Mouse (Mus musculus) natural killer cell, adult 2 months (primary cell): ENCODE data around the gene Cbl.

Experiments used
- DNase-seq, 2 experiments: peaks; one replicate each; pipeline ENCODE4 v3.0.0; 2022; ENCODE audit warnings: low spot score in 2 of 2

The Cbl gene

GRCm38 (mm10) chr9:44182260-44182659 is 51.6 kb downstream of the Cbl start:
- DNase-seq: peak in 1 of 2 experiments; percentile 49

GRCm38 (mm10) chr9:44181537-44181936 is 52.3 kb downstream of the Cbl start:
- no peak for DNase-seq

- no peak for DNase-seq
Measured at GRCm38 (mm10) chr9:44178811-44179210, 55.0 kb downstream of the Cbl start.

- peak in 1 of 2 experiments; percentile 10 for DNase-seq
Measured at GRCm38 (mm10) chr9:44178389-44178788, 55.5 kb downstream of the Cbl start.

GRCm38 (mm10) chr9:44177405-44177804 is 56.4 kb downstream of the Cbl start:
- no peak for DNase-seq

GRCm38 (mm10) chr9:44175957-44176356 is 57.9 kb downstream of the Cbl start:
- no peak for DNase-seq

- DNase-seq: peak in 1 of 2 experiments; percentile 24
Measured at GRCm38 (mm10) chr9:44175556-44175955, 58.3 kb downstream of the Cbl start.

- DNase-seq: no peak
Measured at GRCm38 (mm10) chr9:44170691-44171151, 63.1 kb downstream of the Cbl start.

GRCm38 (mm10) chr9:44168931-44169330 is 64.9 kb downstream of the Cbl start:
- DNase-seq: no peak

GRCm38 (mm10) chr9:44159886-44160285 is 74.0 kb downstream of the Cbl start:
- DNase-seq: no peak

- no peak for DNase-seq
Measured at GRCm38 (mm10) chr9:44147290-44147689, 86.6 kb downstream of the Cbl start.

- DNase-seq: no peak
Measured at GRCm38 (mm10) chr9:44144718-44145060, 89.2 kb downstream of the Cbl start.

GRCm38 (mm10) chr9:44144023-44144717 is 89.7 kb downstream of the Cbl start:
- no peak for DNase-seq

- DNase-seq: no peak
Measured at GRCm38 (mm10) chr9:44143421-44143820, 90.4 kb downstream of the Cbl start.

GRCm38 (mm10) chr9:44141951-44142350 is 91.9 kb downstream of the Cbl start:
- DNase-seq: no peak

GRCm38 (mm10) chr9:44137846-44138245 is 96.0 kb downstream of the Cbl start:
- DNase-seq: peak in 1 of 2 experiments; percentile 49

GRCm38 (mm10) chr9:44135731-44136411 is 98.0 kb downstream of the Cbl start:
- DNase-seq: no peak

- DNase-seq: no peak
Measured at GRCm38 (mm10) chr9:44134851-44135730, 98.8 kb downstream of the Cbl start.

GRCm38 (mm10) chr9:44134101-44134850 is 99.6 kb downstream of the Cbl start, which contains the start of gene Mcam:
TSS of gene Mcam (plus strand) at chr9:44134469.
- DNase-seq: no peak

- DNase-seq: no peak
Measured at GRCm38 (mm10) chr9:44133287-44133686, 100.6 kb downstream of the Cbl start.

GRCm38 (mm10) chr9:44132200-44132599 is 101.6 kb downstream of the Cbl start:
- DNase-seq: no peak

GRCm38 (mm10) chr9:44131276-44131590 is 102.6 kb downstream of the Cbl start:
- no peak for DNase-seq
